Mouse (Mus musculus) kidney, embryonic 14.5 days (tissue): Measurements from ENCODE around the gene Lgi4. TPM values are rescaled to one million over a fixed set of nuclear protein-coding genes. Genes with fewer than 3 reads are reported as not detected.

Source experiments
- ATAC-seq: fragments of 200-750 bp; cut with Nextera tagmentation; 2 replicates; pipeline ENCODE4 v1.8.0; 2017; ENCODE audit warnings: moderate number of reproducible peaks, mild to moderate bottlenecking, moderate TSS enrichment, moderate library complexity; ENCODE audit not compliant: low FRiP score, low TSS enrichment
- H3K27ac ChIP-seq: fragments of 300-500 bp; sonication (generic); 2 replicates; pipeline ENCODE4 v1.5.1; 2014; ENCODE audit warnings: low read depth, mild to moderate bottlenecking, low read length, moderate library complexity, mixed read lengths
- H3K27me3 ChIP-seq: fragments of 300-500 bp; sonication (generic); 2 replicates; pipeline ENCODE4 v1.6.1; 2014; ENCODE audit warnings: mild to moderate bottlenecking, low read length; ENCODE audit not compliant: control insufficient read depth, insufficient read depth
- H3K36me3 ChIP-seq: fragments of 300-500 bp; sonication (generic); 2 replicates; pipeline ENCODE4 v1.6.1; 2014; ENCODE audit warnings: low read length, mixed read lengths; ENCODE audit not compliant: control insufficient read depth, insufficient read depth
- H3K4me1 ChIP-seq: fragments of 300-500 bp; sonication (generic); 2 replicates; pipeline ENCODE4 v1.6.1; 2014; ENCODE audit warnings: low read length, mixed read lengths; ENCODE audit not compliant: control insufficient read depth, insufficient read depth
- H3K4me2 ChIP-seq: fragments of 300-500 bp; sonication (generic); replicated peaks from 2 replicates; pipeline ENCODE4 v1.6.1; 2014; ENCODE audit warnings: low read depth, mild to moderate bottlenecking, low read length
- H3K4me3 ChIP-seq: fragments of 300-500 bp; sonication (generic); 2 replicates; pipeline ENCODE4 v1.5.1; 2014; ENCODE audit warnings: mild to moderate bottlenecking, low read length
- H3K9ac ChIP-seq: fragments of 300-500 bp; sonication (generic); 2 replicates; pipeline ENCODE4 v1.6.1; 2014; ENCODE audit warnings: low read depth, mild to moderate bottlenecking, low read length, moderate library complexity
- H3K9me3 ChIP-seq: fragments of 300-500 bp; sonication (generic); 2 replicates; pipeline ENCODE4 v1.6.1; 2016; ENCODE audit warnings: low read length; ENCODE audit not compliant: control insufficient read depth
- WGBS: fragments of 180-500 bp; shearing (Covaris S2); extraction: QIAGEN DNeasy Blood & Tissue Kit; methylation state at CpG from one replicate; pipeline ENCODE4 v1.1.7; 2014; 5-methylcytosine and 5-hydroxymethylcytosine counted together
- polyA plus RNA-seq: library from polyadenylated mRNA; unstranded; fragments of >200 nt; fragmentation: Nextera tagmentation; extraction: Ambion mirVana; gene quantifications from 2 replicates; pipeline ENCODE4 v1.2.1, GENCODE M21; 2014

The Lgi4 gene
- polyA plus RNA-seq, 1 experiment from 2014 or later: 0.47 TPM

DNA sequence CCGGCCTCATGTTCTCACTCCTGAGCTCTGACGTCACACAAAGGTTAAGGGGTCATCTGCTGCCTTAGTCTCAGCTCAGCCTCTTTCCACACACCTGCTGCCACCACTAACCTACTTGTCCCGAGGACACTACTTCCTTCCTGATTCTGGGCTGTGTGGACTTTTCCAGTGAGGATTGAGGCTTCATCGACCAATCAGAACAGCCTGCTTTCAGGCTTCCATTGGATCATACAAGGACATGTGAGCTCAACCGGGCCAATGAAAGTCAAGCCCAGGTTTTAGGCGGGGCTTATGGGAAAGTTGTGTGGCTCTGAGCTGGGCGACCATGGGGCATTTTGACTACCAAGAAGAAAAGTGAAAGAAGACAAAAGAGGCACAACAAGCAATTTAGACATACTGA, 22.2 kb upstream of the Lgi4 start:
- no peaks in the 10 kb centered on the region for H3K36me3 ChIP-seq

DNA sequence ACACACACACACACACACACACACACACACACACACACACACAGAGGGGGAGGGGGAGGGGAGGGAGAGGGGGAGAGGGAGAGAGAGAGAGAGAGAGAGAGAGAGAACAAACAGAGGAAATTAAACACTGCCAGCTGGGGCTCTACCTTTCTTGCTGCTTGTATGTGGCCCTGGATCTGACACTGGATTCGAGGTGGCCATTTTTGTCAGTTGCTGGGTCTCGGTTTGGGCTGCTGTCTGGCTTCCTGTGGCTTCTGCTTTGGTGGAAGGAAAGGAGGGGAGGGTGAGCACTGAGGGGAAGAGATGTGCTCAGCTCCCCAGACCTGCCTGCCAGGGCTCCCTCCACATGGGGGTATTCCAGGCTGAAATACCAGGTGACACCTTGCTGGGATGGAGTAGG, 21.5 kb upstream of the Lgi4 start:
- peaks cover 8% of the 10 kb centered on the region; the same call in 1 of the 2 replicates for H3K27me3 ChIP-seq
- no peak overlapping the region for H3K27ac ChIP-seq
- H3K4me3 ChIP-seq: no peak overlapping the region
- ATAC-seq: no peak
- WGBS: 78% methylated on average over 2 of the region's 2 CpGs
- H3K9ac ChIP-seq: no peak overlapping the region
- no peaks in the 10 kb centered on the region for H3K9me3 ChIP-seq
- H3K36me3 ChIP-seq: no peaks in the 10 kb centered on the region
- H3K4me1 ChIP-seq: peaks cover 9% of the 10 kb centered on the region; the same call in 1 of the 2 replicates
- H3K4me2 ChIP-seq: no peak overlapping the region

More for the DNA sequence above, 22.2 kb upstream of the Lgi4 start:
- ATAC-seq: no peak
- no peak overlapping the region for H3K4me2 ChIP-seq
- no peak overlapping the region for H3K4me3 ChIP-seq
- peaks cover 5% of the 10 kb centered on the region; the same call in 1 of the 2 replicates for H3K27me3 ChIP-seq
- no peak overlapping the region for H3K9ac ChIP-seq
- H3K27ac ChIP-seq: no peak overlapping the region
- H3K9me3 ChIP-seq: no peaks in the 10 kb centered on the region
- WGBS: 81% methylated on average over 7 of the region's 7 CpGs
- peaks cover 7% of the 10 kb centered on the region; the same call in 1 of the 2 replicates for H3K4me1 ChIP-seq

DNA sequence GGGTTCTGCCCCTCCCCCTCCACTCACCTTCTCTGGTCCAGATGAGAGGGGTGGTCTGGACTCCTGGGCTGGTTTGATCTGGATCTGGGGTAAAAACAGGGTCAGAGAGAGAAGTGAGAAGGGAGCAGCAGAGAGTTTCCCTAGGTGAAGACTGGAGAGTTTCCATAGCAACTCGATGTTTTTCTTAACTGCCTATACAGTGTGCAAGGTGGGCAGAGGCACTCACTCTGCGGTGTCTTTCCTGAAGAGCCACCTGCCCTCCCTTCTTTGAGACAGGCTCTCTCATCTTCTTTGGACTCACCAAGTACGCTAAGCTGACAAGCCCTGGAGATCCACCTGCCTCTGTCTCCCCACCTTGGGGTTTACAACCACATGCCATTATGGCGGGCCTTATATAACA, 20.1 kb upstream of the Lgi4 start:
- no peak for ATAC-seq
- H3K4me2 ChIP-seq: no peak overlapping the region
- no peak overlapping the region for H3K4me3 ChIP-seq
- H3K9me3 ChIP-seq: no peaks in the 10 kb centered on the region
- H3K4me1 ChIP-seq: peaks cover 9% of the 10 kb centered on the region; the same call in 1 of the 2 replicates
- WGBS: 87% methylated on average over 4 of the region's 4 CpGs
- no peaks in the 10 kb centered on the region for H3K36me3 ChIP-seq
- no peak overlapping the region for H3K27ac ChIP-seq
- peaks cover 12% of the 10 kb centered on the region for H3K27me3 ChIP-seq
- H3K9ac ChIP-seq: no peak overlapping the region

DNA sequence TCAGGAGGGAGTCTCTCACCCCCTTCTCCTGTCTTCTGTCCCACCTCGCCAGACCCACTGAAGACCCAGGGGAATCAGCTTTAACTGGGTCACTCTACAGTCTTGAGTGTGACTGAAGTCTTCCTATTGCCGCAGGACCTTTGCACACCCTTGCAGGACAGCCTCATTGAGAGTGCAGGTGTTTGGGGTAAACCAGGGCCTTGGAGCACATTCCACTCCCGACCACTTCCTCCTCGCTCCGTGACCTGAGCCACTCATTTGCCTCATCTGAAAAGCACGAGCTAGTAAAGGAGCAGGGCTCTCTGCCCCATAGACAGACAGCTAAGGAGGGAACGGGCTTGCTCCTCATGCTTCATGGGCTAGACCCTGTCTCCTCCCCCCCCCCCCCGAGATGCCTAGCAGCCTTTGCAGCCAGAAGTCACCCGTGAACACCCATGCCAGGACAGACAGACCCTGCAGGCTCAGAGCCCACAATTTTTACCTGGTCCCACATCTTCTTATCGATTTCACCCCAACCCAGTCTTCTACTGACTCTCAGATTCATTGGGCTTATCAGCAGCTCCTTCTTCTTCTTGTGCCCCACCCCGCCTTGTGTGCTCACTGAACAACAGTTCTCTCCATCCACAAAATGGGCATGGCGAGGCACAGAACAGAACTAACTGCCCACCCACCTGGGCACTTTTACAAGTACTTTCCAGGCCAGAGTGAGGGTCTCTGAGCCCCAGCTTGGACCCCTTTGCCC, 18.7 kb upstream of the Lgi4 start:
- Histone ChIP-seq H3K27ac (no peak overlapping the region), H3K27me3 (peaks cover 12% of the 10 kb centered on the region), H3K4me1 (peaks cover 9% of the 10 kb centered on the region; the same call in 1 of the 2 replicates), H3K9ac (no peak overlapping the region), H3K4me2 (no peak overlapping the region), H3K36me3 (no peaks in the 10 kb centered on the region), H3K9me3 (no peaks in the 10 kb centered on the region), H3K4me3 (no peak overlapping the region)
- no peak for ATAC-seq
- WGBS: 72% methylated on average over 12 of the region's 12 CpGs

GRCm38 (mm10) chr7:31041023-31041407, 18.1 kb upstream of the Lgi4 start:
- H3K4me3 ChIP-seq: no peak overlapping the region

GRCm38 (mm10) chr7:31041662-31042315, 17.4 kb upstream of the Lgi4 start:
- Histone ChIP-seq H3K27me3 (peaks cover 12% of the 10 kb centered on the region), H3K27ac (no peak overlapping the region), H3K36me3 (no peaks in the 10 kb centered on the region), H3K9ac (peak overlapping the region; percentile 44; the same call in 1 of the 2 replicates), H3K4me2 (peak overlapping the region; percentile 51), H3K4me3 (peak overlapping the region; percentile 29), H3K4me1 (peaks cover 9% of the 10 kb centered on the region; the same call in 1 of the 2 replicates), H3K9me3 (no peaks in the 10 kb centered on the region)
- ATAC-seq: peak; percentile 77; the same call in 1 of the 2 replicates
- whole genome bisulfite sequencing: 1% methylated on average over 28 of the region's 28 CpGs

More at GRCm38 (mm10) chr7:31041023-31041407, 18.1 kb upstream of the Lgi4 start:
- no peaks in the 10 kb centered on the region for H3K36me3 ChIP-seq
- peaks cover 9% of the 10 kb centered on the region; the same call in 1 of the 2 replicates for H3K4me1 ChIP-seq
- H3K27me3 ChIP-seq: peaks cover 12% of the 10 kb centered on the region
- no peaks in the 10 kb centered on the region for H3K9me3 ChIP-seq
- H3K27ac ChIP-seq: no peak overlapping the region
- 40% methylated on average over 8 of the region's 8 CpGs for WGBS
- no peak overlapping the region for H3K9ac ChIP-seq
- peak overlapping the region; percentile 51; the same call in 1 of the 2 replicates for H3K4me2 ChIP-seq
- ATAC-seq: no peak

- Histone ChIP-seq H3K27ac (no peak within 1 kb of the TSS), H3K27me3 (peaks cover 12% of the 10 kb centered on the region), H3K4me2 (peak within 1 kb of the TSS; percentile 51), H3K9ac (peak within 1 kb of the TSS; percentile 44; the same call in 1 of the 2 replicates), H3K4me1 (peaks cover 9% of the 10 kb centered on the region; the same call in 1 of the 2 replicates), H3K36me3 (no peaks in the 10 kb centered on the region), H3K4me3 (peak within 1 kb of the TSS; percentile 29), H3K9me3 (no peaks in the 10 kb centered on the region)
- 38% methylated on average over 10 of the region's 10 CpGs for WGBS
- no peak; the same call in 1 of the 2 replicates for ATAC-seq
Measured at GRCm38 (mm10) chr7:31042431-31042910, 16.7 kb upstream of the Lgi4 start, which contains the start of gene Fxyd5. Gene Fxyd5, minus strand, starts transcription at chr7:31042481.

DNA sequence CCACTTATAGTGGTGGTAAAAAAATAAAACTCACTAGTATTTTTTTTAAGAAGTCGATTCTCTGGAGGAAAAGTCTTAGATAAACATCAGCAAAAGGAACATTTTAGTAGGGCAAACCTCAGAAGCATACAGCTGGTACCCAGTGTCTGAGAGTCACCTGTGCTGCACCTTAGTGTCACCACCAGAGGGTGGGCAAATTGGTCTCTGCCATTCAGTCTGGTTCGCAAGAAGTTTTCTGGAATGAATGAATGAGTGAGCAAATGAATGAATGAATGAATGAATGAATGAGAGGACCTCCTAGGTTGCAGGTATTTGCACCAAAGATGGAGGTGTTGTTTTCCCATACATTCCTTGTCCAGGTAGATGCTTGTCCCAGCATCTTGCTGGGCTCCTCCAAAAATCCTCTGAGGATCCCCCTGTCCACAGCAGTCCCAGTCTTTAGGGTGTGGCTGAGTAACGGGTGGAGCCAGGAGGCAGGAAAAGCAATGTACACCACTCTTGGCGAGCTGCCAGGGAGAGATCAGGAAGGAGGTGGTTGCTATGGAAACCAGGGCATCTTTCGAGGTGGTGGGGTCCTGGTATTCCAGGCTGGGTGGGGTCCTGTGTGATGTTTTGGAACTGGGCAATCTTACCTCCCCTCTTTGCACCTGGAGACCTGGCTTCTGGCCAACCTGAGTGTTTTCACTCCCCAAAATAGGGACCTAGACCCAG, 9.9 kb upstream of the Lgi4 start:
- ATAC-seq: no peak
- Histone ChIP-seq H3K9me3 (no peaks in the 10 kb centered on the region), H3K36me3 (no peaks in the 10 kb centered on the region), H3K9ac (no peak overlapping the region), H3K4me1 (peaks cover 31% of the 10 kb centered on the region), H3K27ac (no peak overlapping the region), H3K27me3 (peaks cover 44% of the 10 kb centered on the region), H3K4me2 (peak overlapping the region; percentile 27), H3K4me3 (no peak overlapping the region; the same call in 1 of the 2 replicates)
- 24% methylated on average over 5 of the region's 5 CpGs for WGBS
